Mouse (Mus musculus) mouse embryonic stem cell (cell line): ENCODE results near the gene Ttf2.

Source experiments
- in situ Hi-C, 2 experiments: fragments of 300-500 bp; cut with MboI; formaldehyde crosslinking; loops; 1 replicate in 1 of 2; 3 replicates in 1 of 2; pipeline ENCODE4 v1.14.3; 2019 to 2020; ENCODE audit warnings: low sequenced_read_pairs in 2 of 2, low pct_unique_long_range_greater_than_20kb in 1 of 2, mixed read lengths in 1 of 2; ENCODE audit not compliant: unreplicated experiment in 1 of 2

Ttf2 gene

GRCm38 (mm10) chr3:100969176-100969917, at the start of gene Ttf2:
Gene Ttf2 (minus strand): TSS chr3:100969663.
- in situ Hi-C loops, result loop anchor here in 1 of 2 experiments (25.0 kb wide), 1 partner anchor 493 kb away; no protein-coding TSS in a partner anchor

- in situ Hi-C loops, result no loop called here
Measured at GRCm38 (mm10) chr3:101018494-101018893, 49.0 kb upstream of the Ttf2 start.

- in situ Hi-C loops, result no loop called here
Measured at GRCm38 (mm10) chr3:101016050-101016449, 46.6 kb upstream of the Ttf2 start.

- in situ Hi-C loops, result no loop called here
Measured at GRCm38 (mm10) chr3:101015254-101015653, 45.8 kb upstream of the Ttf2 start.

GRCm38 (mm10) chr3:101013536-101013935, 44.1 kb upstream of the Ttf2 start:
- in situ Hi-C loops, result no loop called here

- in situ Hi-C loops, result no loop called here
Measured at GRCm38 (mm10) chr3:101013005-101013404, 43.5 kb upstream of the Ttf2 start.

GRCm38 (mm10) chr3:101012597-101012996, 43.1 kb upstream of the Ttf2 start:
- in situ Hi-C loops, result no loop called here

GRCm38 (mm10) chr3:101012131-101012571, 42.7 kb upstream of the Ttf2 start:
- in situ Hi-C loops, result no loop called here

- in situ Hi-C loops, result no loop called here
Measured at GRCm38 (mm10) chr3:101011203-101011600, 41.7 kb upstream of the Ttf2 start.

- in situ Hi-C loops, result no loop called here
Measured at GRCm38 (mm10) chr3:101010589-101011202, 41.2 kb upstream of the Ttf2 start.

GRCm38 (mm10) chr3:101007112-101007782, 37.8 kb upstream of the Ttf2 start:
- in situ Hi-C loops, result no loop called here

GRCm38 (mm10) chr3:101005392-101005791, 35.9 kb upstream of the Ttf2 start:
- in situ Hi-C loops, result no loop called here

- in situ Hi-C loops, result no loop called here
Measured at GRCm38 (mm10) chr3:101003575-101004356, 34.3 kb upstream of the Ttf2 start.

GRCm38 (mm10) chr3:100999732-101000131, 30.3 kb upstream of the Ttf2 start:
- in situ Hi-C loops, result loop anchor here in 1 of 2 experiments (25.0 kb wide), 1 partner anchor 463 kb away; no protein-coding TSS in a partner anchor

GRCm38 (mm10) chr3:100998904-100999340, 29.5 kb upstream of the Ttf2 start:
- in situ Hi-C loops, result loop anchor here in 1 of 2 experiments (25.0 kb wide), 1 partner anchor 463 kb away; no protein-coding TSS in a partner anchor

GRCm38 (mm10) chr3:100997785-100998570, 28.5 kb upstream of the Ttf2 start:
- in situ Hi-C loops, result loop anchor here in 1 of 2 experiments (25.0 kb wide), 1 partner anchor 464 kb away; no protein-coding TSS in a partner anchor

- in situ Hi-C loops, result loop anchor here in 1 of 2 experiments (25.0 kb wide), 1 partner anchor 468 kb away; no protein-coding TSS in a partner anchor
Measured at GRCm38 (mm10) chr3:100994252-100994651, 24.8 kb upstream of the Ttf2 start.
